Mouse (Mus musculus) forebrain, embryonic 13.5 days (tissue): ENCODE data around the gene Crnkl1. TPM values are rescaled to one million over a fixed set of nuclear protein-coding genes. Genes with fewer than 3 reads are reported as not detected.
"Not testable (repeated sequence)": the region's sequence is repeated elsewhere in the genome, so short reads cannot be mapped to it uniquely, and the experiment has no call there.

ENCODE experiments used
- ATAC-seq: fragments of 200-750 bp; cut with Nextera tagmentation; 2 replicates; pipeline ENCODE4 v1.8.0; 2017
- H3K27ac ChIP-seq: fragments of 300-500 bp; sonication (generic); 2 replicates; pipeline ENCODE4 v1.5.1; 2015; ENCODE audit warnings: inconsistent platforms, mild to moderate bottlenecking, moderate library complexity
- H3K27me3 ChIP-seq: fragments of 300-500 bp; sonication (generic); 2 replicates; pipeline ENCODE4 v1.6.1; 2015; ENCODE audit warnings: mild to moderate bottlenecking, inconsistent platforms
- H3K36me3 ChIP-seq: fragments of 300-500 bp; sonication (generic); 2 replicates; pipeline ENCODE4 v1.6.1; 2015; ENCODE audit warnings: mild to moderate bottlenecking, inconsistent platforms; ENCODE audit not compliant: poor library complexity, severe bottlenecking
- H3K4me1 ChIP-seq: fragments of 300-500 bp; sonication (generic); 2 replicates; pipeline ENCODE4 v1.6.1; 2015; ENCODE audit warnings: inconsistent platforms
- H3K4me2 ChIP-seq: fragments of 300-500 bp; sonication (generic); 2 replicates; pipeline ENCODE4 v1.6.1; 2015; ENCODE audit warnings: inconsistent platforms, mild to moderate bottlenecking, moderate library complexity
- H3K4me3 ChIP-seq: fragments of 300-500 bp; sonication (generic); 2 replicates; pipeline ENCODE4 v1.5.1; 2015; ENCODE audit warnings: mild to moderate bottlenecking, inconsistent platforms
- H3K9ac ChIP-seq: fragments of 300-500 bp; sonication (generic); 2 replicates; pipeline ENCODE4 v1.6.1; 2015; ENCODE audit warnings: mild to moderate bottlenecking, inconsistent platforms
- H3K9me3 ChIP-seq: fragments of 300-500 bp; sonication (generic); replicated peaks from 2 replicates; pipeline ENCODE4 v1.6.1; 2016; ENCODE audit warnings: inconsistent platforms
- WGBS: fragments of 180-500 bp; shearing (Covaris S2); methylation state at CpG from one replicate; pipeline ENCODE4 v1.1.7; 2015; 5-methylcytosine and 5-hydroxymethylcytosine counted together
- polyA plus RNA-seq: library from polyadenylated mRNA; unstranded; fragments of >200 nt; fragmentation: Nextera tagmentation; extraction: Ambion mirVana; gene quantifications from 2 replicates; pipeline ENCODE4 v1.2.1, GENCODE M21; 2015

Gene Crnkl1
- polyA plus RNA-seq, 1 experiment from 2014 or later = 35.0 TPM

GRCm38 (mm10) chr2:145957450-145957849 lies 22.6 kb upstream of the Crnkl1 start:
- H3K36me3 ChIP-seq = no peaks in the 10 kb centered on the region
- no peak overlapping the region for H3K9ac ChIP-seq
- H3K27ac ChIP-seq = no peak overlapping the region
- 11% methylated on average over 4 of the region's 4 CpGs for WGBS
- H3K4me3 ChIP-seq = no peak overlapping the region
- ATAC-seq = peak; percentile 54
- peaks cover 21% of the 10 kb centered on the region for H3K4me1 ChIP-seq
- no peak overlapping the region for H3K4me2 ChIP-seq
- peaks cover 12% of the 10 kb centered on the region; the same call in 1 of the 2 replicates for H3K27me3 ChIP-seq
- no peaks in the 10 kb centered on the region for H3K9me3 ChIP-seq

DNA sequence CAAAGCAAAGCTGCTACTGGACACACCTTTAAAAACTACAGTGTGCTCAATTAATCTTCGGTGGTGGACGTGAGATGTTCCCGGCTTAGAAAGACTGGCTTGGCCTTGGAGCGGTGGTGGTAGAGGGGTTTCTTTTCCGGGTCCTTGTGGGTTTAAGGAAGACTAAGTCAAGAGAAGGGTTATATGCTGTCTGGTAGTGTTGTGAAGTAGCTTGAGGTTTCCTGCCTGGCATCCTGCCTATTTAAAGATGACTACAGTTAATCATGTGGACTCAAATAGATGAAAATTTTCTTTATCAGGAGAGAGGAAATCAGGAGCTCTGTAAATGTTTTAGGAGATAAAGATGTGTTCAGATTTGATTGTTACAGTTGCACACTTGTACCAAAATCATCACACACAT lies 21.5 kb upstream of the Crnkl1 start:
- 13% methylated on average over 5 of the region's 5 CpGs for WGBS
- Histone ChIP-seq H3K4me1 (peaks cover 21% of the 10 kb centered on the region), H3K4me3 (no peak overlapping the region), H3K9ac (no peak overlapping the region), H3K36me3 (no peaks in the 10 kb centered on the region), H3K27me3 (peaks cover 21% of the 10 kb centered on the region; the same call in 1 of the 2 replicates), H3K4me2 (peak overlapping the region; percentile 31), H3K9me3 (no peaks in the 10 kb centered on the region), H3K27ac (no peak overlapping the region)
- ATAC-seq = peak; percentile 14; the same call in 1 of the 2 replicates

DNA sequence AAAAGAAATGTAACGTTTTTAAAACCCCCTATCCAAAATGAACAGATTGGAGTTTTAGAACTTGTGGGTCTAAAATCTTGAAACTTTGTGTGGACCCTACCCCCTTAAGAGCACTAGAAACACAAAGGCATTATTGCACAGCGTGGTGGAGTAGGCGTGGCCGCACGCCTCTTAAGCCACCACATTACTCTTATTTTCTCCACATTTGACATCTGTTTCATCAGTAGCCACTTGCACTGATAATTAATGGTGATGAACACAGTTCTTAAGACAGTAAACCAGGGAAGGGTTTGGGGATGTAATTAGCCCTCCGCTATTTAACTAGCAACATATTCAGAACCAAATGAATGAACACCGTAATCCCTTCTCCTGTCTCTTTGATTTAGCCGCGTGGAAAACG lies 21.0 kb upstream of the Crnkl1 start:
- no peaks in the 10 kb centered on the region for H3K36me3 ChIP-seq
- H3K9me3 ChIP-seq = no peaks in the 10 kb centered on the region
- peaks cover 21% of the 10 kb centered on the region; the same call in 1 of the 2 replicates for H3K27me3 ChIP-seq
- H3K27ac ChIP-seq = no peak overlapping the region
- 14% methylated on average over 10 of the region's 10 CpGs for WGBS
- H3K4me1 ChIP-seq = peaks cover 21% of the 10 kb centered on the region
- peak; percentile 36; the same call in 1 of the 2 replicates for ATAC-seq
- no peak overlapping the region for H3K4me3 ChIP-seq
- H3K4me2 ChIP-seq = peak overlapping the region; percentile 31
- H3K9ac ChIP-seq = no peak overlapping the region

DNA sequence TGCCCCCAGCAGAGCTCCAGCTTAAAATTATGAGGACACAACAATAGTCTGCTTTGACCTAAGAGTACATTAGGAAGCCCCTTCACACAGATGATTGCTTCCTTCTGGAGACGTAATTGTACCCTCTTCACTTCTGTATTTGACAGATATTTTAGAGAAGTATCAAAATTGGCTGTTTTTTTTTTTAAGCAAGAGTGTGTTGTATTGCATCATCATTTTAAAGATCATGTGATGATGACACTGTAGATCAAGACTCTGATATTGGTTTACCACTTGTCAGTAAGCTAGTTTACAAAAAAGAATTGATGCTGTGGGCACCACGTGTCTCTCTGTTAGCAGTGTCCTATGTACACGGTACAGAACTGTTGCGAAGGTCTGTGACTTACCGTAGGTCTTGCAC lies 17.9 kb upstream of the Crnkl1 start:
- H3K27me3 ChIP-seq = peaks cover 21% of the 10 kb centered on the region; the same call in 1 of the 2 replicates
- no peak overlapping the region for H3K4me2 ChIP-seq
- H3K27ac ChIP-seq = no peak overlapping the region
- H3K36me3 ChIP-seq = no peaks in the 10 kb centered on the region
- no peaks in the 10 kb centered on the region for H3K9me3 ChIP-seq
- WGBS = 90% methylated on average over 5 of the region's 5 CpGs
- no peak for ATAC-seq
- H3K4me1 ChIP-seq = peaks cover 21% of the 10 kb centered on the region
- no peak overlapping the region for H3K4me3 ChIP-seq
- H3K9ac ChIP-seq = no peak overlapping the region

- H3K4me1 ChIP-seq = peaks cover 12% of the 10 kb centered on the region
- peaks cover 21% of the 10 kb centered on the region; the same call in 1 of the 2 replicates for H3K27me3 ChIP-seq
- H3K9ac ChIP-seq = no peak overlapping the region
- H3K4me3 ChIP-seq = no peak overlapping the region
- 37% methylated on average over 10 of the region's 10 CpGs for WGBS
- ATAC-seq = no peak
- H3K9me3 ChIP-seq = no peaks in the 10 kb centered on the region
- H3K36me3 ChIP-seq = no peaks in the 10 kb centered on the region
- no peak overlapping the region for H3K27ac ChIP-seq
- no peak overlapping the region for H3K4me2 ChIP-seq
Observed at GRCm38 (mm10) chr2:145950239-145950638, 15.4 kb upstream of the Crnkl1 start.

GRCm38 (mm10) chr2:145949475-145950068 lies 14.8 kb upstream of the Crnkl1 start:
- Histone ChIP-seq H3K9me3 (no peaks in the 10 kb centered on the region), H3K36me3 (no peaks in the 10 kb centered on the region), H3K27ac (no peak overlapping the region)

GRCm38 (mm10) chr2:145948402-145948954 lies 13.7 kb upstream of the Crnkl1 start:
- Histone ChIP-seq H3K4me1 (peaks cover 24% of the 10 kb centered on the region), H3K27me3 (peaks cover 18% of the 10 kb centered on the region; the same call in 1 of the 2 replicates), H3K4me3 (no peak overlapping the region), H3K9me3 (no peaks in the 10 kb centered on the region), H3K9ac (no peak overlapping the region), H3K4me2 (no peak overlapping the region), H3K36me3 (no peaks in the 10 kb centered on the region), H3K27ac (no peak overlapping the region)
- no peak for ATAC-seq
- 51% methylated on average over 7 of the region's 7 CpGs for WGBS

More at GRCm38 (mm10) chr2:145949475-145950068, 14.8 kb upstream of the Crnkl1 start:
- H3K4me1 ChIP-seq = peaks cover 15% of the 10 kb centered on the region
- no peak overlapping the region for H3K4me3 ChIP-seq
- H3K27me3 ChIP-seq = peaks cover 21% of the 10 kb centered on the region; the same call in 1 of the 2 replicates
- no peak for ATAC-seq
- no peak overlapping the region for H3K9ac ChIP-seq
- 24% methylated on average over 11 of the region's 11 CpGs for WGBS
- no peak overlapping the region for H3K4me2 ChIP-seq

GRCm38 (mm10) chr2:145944286-145944685 lies 9.5 kb upstream of the Crnkl1 start:
- 47% methylated on average over 3 of the region's 3 CpGs for WGBS
- no peak overlapping the region for H3K4me2 ChIP-seq
- 0 out of 2 replicates have a peak, but pooled peaks cover 8% of the 10 kb centered on the region for H3K27me3 ChIP-seq
- H3K4me3 ChIP-seq = no peak overlapping the region
- H3K4me1 ChIP-seq = peaks cover 17% of the 10 kb centered on the region
- H3K36me3 ChIP-seq = no peaks in the 10 kb centered on the region
- ATAC-seq = no peak
- H3K9me3 ChIP-seq = no peaks in the 10 kb centered on the region
- H3K9ac ChIP-seq = no peak overlapping the region
- H3K27ac ChIP-seq = no peak overlapping the region

GRCm38 (mm10) chr2:145941403-145941802 lies 6.6 kb upstream of the Crnkl1 start:
- Histone ChIP-seq H3K4me2 (no peak overlapping the region), H3K36me3 (no peaks in the 10 kb centered on the region), H3K4me1 (peaks cover 16% of the 10 kb centered on the region), H3K27me3 (0 out of 2 replicates have a peak, but pooled peaks cover 8% of the 10 kb centered on the region), H3K9me3 (no peaks in the 10 kb centered on the region), H3K27ac (no peak overlapping the region), H3K9ac (no peak overlapping the region), H3K4me3 (no peak overlapping the region)
- 71% methylated on average over 3 of the region's 3 CpGs for WGBS
- no peak for ATAC-seq

DNA sequence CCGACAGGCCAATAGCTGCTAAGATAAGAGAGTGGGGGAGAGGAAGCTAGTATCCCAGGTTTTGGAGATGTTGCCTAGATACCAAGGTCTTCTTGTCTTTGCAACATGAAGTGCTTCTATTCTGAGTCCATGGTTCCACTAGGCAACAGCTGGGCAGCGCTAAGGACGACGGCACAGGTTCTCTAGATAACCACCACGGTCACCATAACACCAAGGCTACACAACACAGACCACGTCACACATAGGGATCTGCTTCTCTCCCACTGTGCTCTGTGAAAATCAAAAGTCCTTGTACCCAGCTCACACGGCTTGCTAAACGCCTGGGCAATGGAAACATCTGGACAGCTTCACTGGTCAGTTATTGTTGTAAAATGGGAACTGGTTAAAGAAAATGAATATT lies 2.2 kb upstream of the Crnkl1 start:
- Histone ChIP-seq H3K4me3 (no peak overlapping the region), H3K27ac (no peak overlapping the region), H3K27me3 (0 out of 2 replicates have a peak, but pooled peaks cover 8% of the 10 kb centered on the region), H3K4me1 (peaks cover 11% of the 10 kb centered on the region), H3K36me3 (peaks cover 9% of the 10 kb centered on the region), H3K9ac (no peak overlapping the region), H3K9me3 (no peaks in the 10 kb centered on the region), H3K4me2 (no peak overlapping the region)
- WGBS = 90% methylated on average over 8 of the region's 8 CpGs
- ATAC-seq = no peak

GRCm38 (mm10) chr2:145920941-145921650 lies 13.7 kb downstream of the Crnkl1 start:
- no peaks in the 10 kb centered on the region for H3K4me1 ChIP-seq
- no peak overlapping the region for H3K9ac ChIP-seq
- WGBS = 91% methylated on average over 8 of the region's 8 CpGs
- H3K36me3 ChIP-seq = peaks cover 86% of the 10 kb centered on the region
- H3K4me3 ChIP-seq = no peak overlapping the region
- no peaks in the 10 kb centered on the region for H3K27me3 ChIP-seq
- H3K27ac ChIP-seq = no peak overlapping the region
- ATAC-seq = no peak
- H3K9me3 ChIP-seq = no peaks in the 10 kb centered on the region
- H3K4me2 ChIP-seq = no peak overlapping the region

- peaks cover 21% of the 10 kb centered on the region for H3K4me1 ChIP-seq
- not testable (repeated sequence) for H3K9me3 ChIP-seq
- 52% methylated on average over 4 of the region's 4 CpGs for WGBS
Observed at GRCm38 (mm10) chr2:145905884-145906283, 28.9 kb downstream of the Crnkl1 start.

More at GRCm38 (mm10) chr2:145905884-145906283, 28.9 kb downstream of the Crnkl1 start:
- H3K27me3 ChIP-seq, H3K9ac ChIP-seq, H3K4me2 ChIP-seq, ATAC-seq, H3K4me3 ChIP-seq, H3K27ac ChIP-seq: not testable (repeated sequence)
- H3K36me3 ChIP-seq = peaks cover 30% of the 10 kb centered on the region
